Mouse (Mus musculus): ENCODE results near the gene Shisa7. TPM values are rescaled to one million over a fixed set of nuclear protein-coding genes. Genes with fewer than 3 reads are reported as not detected.

The Shisa7 gene
- polyA plus RNA-seq, 1 experiment from 2014 or later = 3.3 TPM

Other genes starting within 250 kb of the Shisa7 start
- gene Ptprh, start 240.7 kb downstream of the Shisa7 start, polyA plus RNA-seq (2016; fragmentation: Nextera tagmentation; extraction: Ambion mirVana) = 0.10 and 0.14 TPM in 2 replicates
- gene Tmem86b, start 213.3 kb downstream of the Shisa7 start, polyA plus RNA-seq (2016; fragmentation: Nextera tagmentation; extraction: Ambion mirVana) = 2.8 TPM in 2 replicates
- 13.8 and 13.9 TPM in 2 replicates for gene Ppp6r1, start 185.7 kb downstream of the Shisa7 start, polyA plus RNA-seq (2016; fragmentation: Nextera tagmentation; extraction: Ambion mirVana)
- 111 and 113 TPM in 2 replicates for gene Hspbp1, start 159.6 kb downstream of the Shisa7 start, polyA plus RNA-seq (2016; fragmentation: Nextera tagmentation; extraction: Ambion mirVana)
- gene Brsk1, start 154.1 kb downstream of the Shisa7 start, polyA plus RNA-seq (2016; fragmentation: Nextera tagmentation; extraction: Ambion mirVana) = 5.4 and 5.7 TPM in 2 replicates
- 0.18 and 0.20 TPM in 2 replicates for gene Tmem150b, start 119.4 kb downstream of the Shisa7 start, polyA plus RNA-seq (2016; fragmentation: Nextera tagmentation; extraction: Ambion mirVana)
- gene Kmt5c, start 104.6 kb downstream of the Shisa7 start, polyA plus RNA-seq (2016; fragmentation: Nextera tagmentation; extraction: Ambion mirVana) = 89.3 and 91.6 TPM in 2 replicates
- 33.7 and 45.8 TPM in 2 replicates for gene Cox6b2, start 91.6 kb downstream of the Shisa7 start, polyA plus RNA-seq (2016; fragmentation: Nextera tagmentation; extraction: Ambion mirVana)
- not detected in 2 replicates for gene Fam71e2, start 73.4 kb downstream of the Shisa7 start, polyA plus RNA-seq (2016; fragmentation: Nextera tagmentation; extraction: Ambion mirVana)
- gene Il11, start 61.8 kb downstream of the Shisa7 start, polyA plus RNA-seq (2016; fragmentation: Nextera tagmentation; extraction: Ambion mirVana) = 0.36 and 0.38 TPM in 2 replicates
- gene Tmem190, start 61.8 kb downstream of the Shisa7 start, polyA plus RNA-seq (2016; fragmentation: Nextera tagmentation; extraction: Ambion mirVana) = not detected in 2 replicates
- 2.5 TPM in 2 replicates for gene Tmem238, start 55.0 kb downstream of the Shisa7 start, polyA plus RNA-seq (2016; fragmentation: Nextera tagmentation; extraction: Ambion mirVana)
- 300 and 313 TPM in 2 replicates for gene Rpl28, start 51.8 kb downstream of the Shisa7 start, polyA plus RNA-seq (2016; fragmentation: Nextera tagmentation; extraction: Ambion mirVana)
- 384 TPM in 2 replicates for gene Ube2s, start 32.1 kb downstream of the Shisa7 start, polyA plus RNA-seq (2016; fragmentation: Nextera tagmentation; extraction: Ambion mirVana)
- 4.6 and 5.1 TPM in 2 replicates for gene Isoc2b, start 25.6 kb upstream of the Shisa7 start, polyA plus RNA-seq (2016; fragmentation: Nextera tagmentation; extraction: Ambion mirVana)
- 0.68 and 0.80 TPM in 2 replicates for gene Isoc2a, start 32.5 kb upstream of the Shisa7 start, polyA plus RNA-seq (2016; fragmentation: Nextera tagmentation; extraction: Ambion mirVana)
- gene Gm36210, start 61.8 kb upstream of the Shisa7 start, polyA plus RNA-seq (2016; fragmentation: Nextera tagmentation; extraction: Ambion mirVana) = not detected in 2 replicates
- gene Zfp628, start 70.5 kb upstream of the Shisa7 start, polyA plus RNA-seq (2016; fragmentation: Nextera tagmentation; extraction: Ambion mirVana) = 4.7 and 4.9 TPM in 2 replicates
- gene Nat14, start 77.3 kb upstream of the Shisa7 start, polyA plus RNA-seq (2016; fragmentation: Nextera tagmentation; extraction: Ambion mirVana) = 15.1 and 16.6 TPM in 2 replicates
- 1.6 and 2.0 TPM in 2 replicates for gene Ssc5d, start 81.1 kb upstream of the Shisa7 start, polyA plus RNA-seq (2016; fragmentation: Nextera tagmentation; extraction: Ambion mirVana)
- 0.18 TPM in 1 of 2 replicates, not detected in the other for gene Sbk2, start 119.7 kb upstream of the Shisa7 start, polyA plus RNA-seq (2016; fragmentation: Nextera tagmentation; extraction: Ambion mirVana)
- gene Sbk3, start 126.5 kb upstream of the Shisa7 start, polyA plus RNA-seq (2016; fragmentation: Nextera tagmentation; extraction: Ambion mirVana) = 0.14 TPM in 1 of 2 replicates, not detected in the other
- gene Zfp579, start 151.5 kb upstream of the Shisa7 start, polyA plus RNA-seq (2016; fragmentation: Nextera tagmentation; extraction: Ambion mirVana) = 60.9 and 68.8 TPM in 2 replicates
- gene Zfp524, start 169.7 kb upstream of the Shisa7 start, polyA plus RNA-seq (2016; fragmentation: Nextera tagmentation; extraction: Ambion mirVana) = 7.5 and 9.3 TPM in 2 replicates
- 69.0 and 73.4 TPM in 2 replicates for gene Fiz1, start 170.0 kb upstream of the Shisa7 start, polyA plus RNA-seq (2016; fragmentation: Nextera tagmentation; extraction: Ambion mirVana)
- 0.25 TPM in 1 of 2 replicates, not detected in the other for gene Gm44973, start 170.8 kb upstream of the Shisa7 start, polyA plus RNA-seq (2016; fragmentation: Nextera tagmentation; extraction: Ambion mirVana)
- gene Zfp865, start 175.7 kb upstream of the Shisa7 start, polyA plus RNA-seq (2016; fragmentation: Nextera tagmentation; extraction: Ambion mirVana) = 7.6 and 7.9 TPM in 2 replicates
- gene Ccdc106, start 175.9 kb upstream of the Shisa7 start, polyA plus RNA-seq (2016; fragmentation: Nextera tagmentation; extraction: Ambion mirVana) = 11.1 and 15.6 TPM in 2 replicates
- gene 4632433K11Rik, start 189.4 kb upstream of the Shisa7 start, polyA plus RNA-seq (2016; fragmentation: Nextera tagmentation; extraction: Ambion mirVana) = not detected in 2 replicates
- gene Zfp784, start 193.8 kb upstream of the Shisa7 start, polyA plus RNA-seq (2016; fragmentation: Nextera tagmentation; extraction: Ambion mirVana) = 5.4 and 5.8 TPM in 2 replicates
- 54.6 and 56.3 TPM in 2 replicates for gene Zfp580, start 206.8 kb upstream of the Shisa7 start, polyA plus RNA-seq (2016; fragmentation: Nextera tagmentation; extraction: Ambion mirVana)
- 148 and 160 TPM in 2 replicates for gene U2af2, start 217.4 kb upstream of the Shisa7 start, polyA plus RNA-seq (2016; fragmentation: Nextera tagmentation; extraction: Ambion mirVana)
- gene Epn1, start 235.5 kb upstream of the Shisa7 start, polyA plus RNA-seq (2016; fragmentation: Nextera tagmentation; extraction: Ambion mirVana) = 67.3 and 69.8 TPM in 2 replicates